Mouse (Mus musculus) forebrain, embryonic 13.5 days (tissue): ENCODE results near the gene Reps2. TPM values are rescaled to one million over a fixed set of nuclear protein-coding genes. Genes with fewer than 3 reads are reported as not detected.

Experiments
- ATAC-seq: fragments of 200-750 bp; cut with Nextera tagmentation; 2 replicates; pipeline ENCODE4 v1.8.0; 2017
- H3K27ac ChIP-seq: fragments of 300-500 bp; sonication (generic); 2 replicates; pipeline ENCODE4 v1.5.1; 2015; ENCODE audit warnings: inconsistent platforms, mild to moderate bottlenecking, moderate library complexity
- H3K27me3 ChIP-seq: fragments of 300-500 bp; sonication (generic); 2 replicates; pipeline ENCODE4 v1.6.1; 2015; ENCODE audit warnings: mild to moderate bottlenecking, inconsistent platforms
- H3K36me3 ChIP-seq: fragments of 300-500 bp; sonication (generic); 2 replicates; pipeline ENCODE4 v1.6.1; 2015; ENCODE audit warnings: mild to moderate bottlenecking, inconsistent platforms; ENCODE audit not compliant: poor library complexity, severe bottlenecking
- H3K4me1 ChIP-seq: fragments of 300-500 bp; sonication (generic); 2 replicates; pipeline ENCODE4 v1.6.1; 2015; ENCODE audit warnings: inconsistent platforms
- H3K4me2 ChIP-seq: fragments of 300-500 bp; sonication (generic); 2 replicates; pipeline ENCODE4 v1.6.1; 2015; ENCODE audit warnings: inconsistent platforms, mild to moderate bottlenecking, moderate library complexity
- H3K4me3 ChIP-seq: fragments of 300-500 bp; sonication (generic); 2 replicates; pipeline ENCODE4 v1.5.1; 2015; ENCODE audit warnings: mild to moderate bottlenecking, inconsistent platforms
- H3K9ac ChIP-seq: fragments of 300-500 bp; sonication (generic); 2 replicates; pipeline ENCODE4 v1.6.1; 2015; ENCODE audit warnings: mild to moderate bottlenecking, inconsistent platforms
- H3K9me3 ChIP-seq: fragments of 300-500 bp; sonication (generic); replicated peaks from 2 replicates; pipeline ENCODE4 v1.6.1; 2016; ENCODE audit warnings: inconsistent platforms
- WGBS: fragments of 180-500 bp; shearing (Covaris S2); methylation state at CpG from one replicate; pipeline ENCODE4 v1.1.7; 2015; 5-methylcytosine and 5-hydroxymethylcytosine counted together
- polyA plus RNA-seq: library from polyadenylated mRNA; unstranded; fragments of >200 nt; fragmentation: Nextera tagmentation; extraction: Ambion mirVana; gene quantifications from 2 replicates; pipeline ENCODE4 v1.2.1, GENCODE M21; 2015

Gene Reps2
- polyA plus RNA-seq, 1 experiment from 2014 or later = 1.4 TPM

DNA sequence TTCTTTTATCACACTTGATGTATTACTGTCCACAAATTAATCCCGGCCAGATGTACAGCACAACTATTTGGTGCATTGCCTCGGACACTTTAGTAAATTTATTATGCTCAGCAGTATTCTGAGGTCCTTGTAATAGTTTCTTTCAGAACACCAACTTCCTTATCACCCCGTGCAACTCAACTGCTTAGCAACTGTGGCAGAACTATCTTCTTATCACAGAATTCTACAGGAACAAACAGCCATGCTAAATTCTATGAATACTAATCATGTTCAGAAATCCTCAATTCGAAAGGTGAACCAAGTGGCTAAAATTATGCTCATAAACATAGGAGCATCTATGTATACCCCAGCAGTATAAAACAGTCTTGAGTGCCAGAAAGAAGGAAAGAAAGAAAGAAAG, 1.7 kb downstream of the Reps2 start:
- Histone ChIP-seq H3K9me3 (no peaks in the 10 kb centered on the region), H3K27me3 (peaks cover 8% of the 10 kb centered on the region; the same call in 1 of the 2 replicates), H3K9ac (no peak overlapping the region), H3K4me3 (no peak overlapping the region), H3K4me1 (no peaks in the 10 kb centered on the region), H3K27ac (no peak overlapping the region), H3K36me3 (no peaks in the 10 kb centered on the region), H3K4me2 (no peak overlapping the region; the same call in 1 of the 2 replicates)
- no peak for ATAC-seq
- WGBS = 81% methylated on average over 4 of the region's 4 CpGs

DNA sequence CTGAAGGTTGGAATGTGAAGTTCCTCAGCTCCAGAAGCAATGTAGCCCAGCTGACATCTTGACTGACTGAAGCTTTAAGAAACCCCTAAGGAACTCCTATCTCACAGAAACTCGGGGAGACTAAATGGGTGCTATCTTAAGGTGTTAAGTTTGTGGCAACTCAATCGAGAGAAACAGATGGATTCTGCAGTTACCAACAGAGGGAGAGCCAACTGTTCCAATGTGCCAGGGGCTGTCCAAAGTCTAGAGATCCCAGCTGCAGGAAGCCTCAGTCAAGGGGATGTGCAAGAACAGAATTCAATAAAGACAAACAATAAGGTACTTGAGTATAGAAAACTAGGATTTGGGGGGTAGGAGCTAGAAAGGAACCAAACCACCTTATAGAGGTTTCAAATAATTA, 8.3 kb downstream of the Reps2 start:
- 70% methylated on average over 2 of the region's 2 CpGs for WGBS

DNA sequence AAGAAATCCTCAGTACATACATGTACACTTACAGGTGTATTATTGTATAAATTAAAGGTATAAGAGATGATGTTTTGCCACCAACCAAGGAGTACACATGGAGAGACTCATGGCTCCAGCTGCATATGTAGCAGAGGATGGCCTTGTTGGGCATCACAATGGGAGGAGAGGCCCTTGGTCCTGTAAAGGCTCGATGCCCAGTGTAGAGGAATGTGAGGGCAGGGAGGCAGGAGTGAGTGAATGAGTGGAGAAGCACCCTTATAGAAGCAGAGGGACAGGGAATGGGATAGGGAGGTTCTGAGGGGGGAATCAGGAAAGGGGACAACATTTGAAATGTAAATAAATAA, 21.4 kb downstream of the Reps2 start:
- no peaks in the 10 kb centered on the region for H3K27me3 ChIP-seq
- ATAC-seq = no peak
- H3K9ac ChIP-seq = no peak overlapping the region
- H3K9me3 ChIP-seq = no peaks in the 10 kb centered on the region
- peaks cover 6% of the 10 kb centered on the region; the same call in 1 of the 2 replicates for H3K4me1 ChIP-seq
- H3K36me3 ChIP-seq = no peaks in the 10 kb centered on the region
- H3K4me3 ChIP-seq = no peak overlapping the region
- H3K27ac ChIP-seq = peak overlapping the region; percentile 40; the same call in 1 of the 2 replicates
- no peak overlapping the region for H3K4me2 ChIP-seq
- WGBS = 50% methylated on average over 1 of the region's 1 CpGs

More for the DNA sequence above, 8.3 kb downstream of the Reps2 start:
- no peak for ATAC-seq
- Histone ChIP-seq H3K4me1 (no peaks in the 10 kb centered on the region), H3K27ac (no peak overlapping the region), H3K9ac (no peak overlapping the region), H3K4me2 (no peak overlapping the region), H3K9me3 (no peaks in the 10 kb centered on the region), H3K36me3 (no peaks in the 10 kb centered on the region), H3K27me3 (0 out of 2 replicates have a peak, but pooled peaks cover 3% of the 10 kb centered on the region), H3K4me3 (no peak overlapping the region)

DNA sequence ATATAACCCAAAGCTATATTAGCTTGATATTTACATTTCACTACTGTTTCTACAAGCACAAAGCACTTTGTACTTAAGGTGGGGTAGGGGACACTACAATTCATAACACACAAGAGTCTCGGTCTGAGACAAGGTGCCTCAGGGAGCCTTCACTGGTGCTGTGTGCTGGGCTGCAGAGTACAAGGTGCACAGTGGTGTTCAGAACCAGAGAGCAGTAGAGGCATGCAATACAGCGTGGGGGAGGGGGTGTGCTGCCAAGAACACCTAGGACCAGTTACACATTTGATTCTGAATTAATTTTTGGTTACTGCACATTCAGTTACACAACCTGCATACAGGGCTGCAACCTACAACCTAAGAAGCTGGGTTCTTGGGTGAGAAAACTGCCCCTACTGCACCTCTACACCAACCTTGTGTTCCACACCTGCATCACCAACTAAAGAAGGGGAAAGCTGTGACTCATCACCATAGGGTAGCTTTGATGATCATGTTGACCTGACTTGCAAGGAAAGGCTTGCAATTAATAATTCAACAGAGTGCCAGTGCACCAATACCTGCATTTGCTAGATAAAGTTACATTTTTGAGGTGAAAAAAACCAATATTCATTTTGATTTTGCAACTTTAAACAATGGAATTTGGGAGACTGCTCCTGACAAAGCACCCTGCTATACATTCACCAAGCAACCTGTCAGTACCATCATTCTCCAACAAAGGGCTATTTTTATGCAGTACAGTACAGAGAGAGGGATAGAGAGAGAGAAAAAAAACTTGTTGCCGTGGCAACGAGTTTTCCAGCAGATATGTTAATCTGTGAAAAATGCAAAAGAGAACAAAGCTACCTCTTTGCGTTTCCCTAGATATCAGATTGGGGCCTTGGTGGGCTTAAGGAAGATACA, 22.0 kb downstream of the Reps2 start:
- Histone ChIP-seq H3K36me3 (no peaks in the 10 kb centered on the region), H3K27ac (peak overlapping the region; percentile 40; the same call in 1 of the 2 replicates), H3K9ac (no peak overlapping the region), H3K4me3 (no peak overlapping the region), H3K4me2 (no peak overlapping the region), H3K27me3 (no peaks in the 10 kb centered on the region), H3K4me1 (peaks cover 6% of the 10 kb centered on the region; the same call in 1 of the 2 replicates), H3K9me3 (no peaks in the 10 kb centered on the region)
- peak; percentile 90 for ATAC-seq
- WGBS = 74% methylated on average over 5 of the region's 5 CpGs

DNA sequence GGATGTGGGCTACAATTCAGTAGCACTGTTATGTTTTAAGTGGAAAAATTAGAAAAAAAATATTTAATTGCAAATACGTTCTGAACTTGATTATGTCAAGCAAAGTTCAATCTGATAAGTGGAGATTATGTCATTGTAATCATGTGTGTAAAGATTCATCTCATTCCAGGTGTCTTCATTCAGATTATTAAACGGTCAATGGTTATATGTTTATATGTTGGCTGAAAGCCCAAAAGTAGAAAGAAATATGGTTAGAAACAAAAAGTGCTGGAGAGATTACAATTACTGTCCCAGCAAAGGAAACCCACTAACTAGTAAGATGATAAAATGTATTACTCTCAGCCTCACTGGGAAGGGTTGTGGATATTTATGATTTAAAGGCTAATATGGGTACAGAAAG, 23.7 kb downstream of the Reps2 start:
- Histone ChIP-seq H3K36me3 (no peaks in the 10 kb centered on the region), H3K4me3 (no peak overlapping the region), H3K9me3 (no peaks in the 10 kb centered on the region), H3K4me1 (peaks cover 6% of the 10 kb centered on the region; the same call in 1 of the 2 replicates), H3K27ac (no peak overlapping the region), H3K27me3 (no peaks in the 10 kb centered on the region), H3K9ac (no peak overlapping the region), H3K4me2 (no peak overlapping the region)
- 87% methylated on average over 2 of the region's 2 CpGs for WGBS
- ATAC-seq = no peak

DNA sequence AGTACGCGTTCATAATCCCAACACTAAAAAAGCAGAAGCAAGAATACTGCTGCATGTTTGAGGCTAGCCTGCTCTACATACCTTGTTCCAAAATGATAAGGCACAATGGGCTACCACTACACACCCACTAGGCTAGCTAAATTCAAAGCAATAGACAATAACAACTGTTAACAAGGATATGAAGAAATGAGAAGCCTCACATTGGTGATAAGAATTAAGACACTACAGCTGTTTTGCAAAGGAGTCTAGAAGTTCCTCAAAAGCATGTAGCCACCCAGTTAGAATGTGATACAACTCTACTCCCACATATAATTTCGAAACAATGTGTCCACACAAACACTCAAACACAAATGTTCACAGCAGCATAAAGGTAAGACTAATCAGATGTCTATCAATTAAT, 24.9 kb downstream of the Reps2 start:
- Histone ChIP-seq H3K4me3 (no peak overlapping the region), H3K4me2 (no peak overlapping the region), H3K4me1 (peaks cover 6% of the 10 kb centered on the region; the same call in 1 of the 2 replicates), H3K9me3 (no peaks in the 10 kb centered on the region), H3K9ac (no peak overlapping the region), H3K27ac (no peak overlapping the region), H3K36me3 (no peaks in the 10 kb centered on the region), H3K27me3 (no peaks in the 10 kb centered on the region)
- ATAC-seq = no peak
- 91% methylated on average over 3 of the region's 3 CpGs for WGBS

DNA sequence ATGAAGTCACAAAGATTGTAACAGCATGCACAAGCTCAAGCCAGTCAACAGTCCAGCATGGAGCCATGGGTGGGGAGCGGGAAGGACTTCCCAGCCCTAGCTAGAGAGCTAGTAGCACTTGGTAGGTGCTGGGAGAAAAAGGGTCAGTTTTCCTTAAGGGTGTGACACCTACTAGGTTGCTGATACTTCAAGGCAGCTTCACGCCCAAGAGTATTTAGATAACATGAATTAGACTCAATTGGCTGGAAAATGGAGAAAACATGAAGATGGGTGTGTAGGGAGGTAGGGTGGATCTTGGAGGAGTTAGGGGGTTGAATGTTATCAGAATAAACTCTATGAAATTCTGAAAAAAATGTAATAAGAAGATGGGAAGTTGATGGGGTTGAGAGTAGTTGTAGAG, 37.3 kb downstream of the Reps2 start:
- ATAC-seq = no peak
- Histone ChIP-seq H3K9me3 (no peaks in the 10 kb centered on the region), H3K9ac (no peak overlapping the region), H3K4me1 (no peaks in the 10 kb centered on the region), H3K36me3 (no peaks in the 10 kb centered on the region), H3K4me3 (no peak overlapping the region), H3K27ac (no peak overlapping the region), H3K27me3 (0 out of 2 replicates have a peak, but pooled peaks cover 5% of the 10 kb centered on the region), H3K4me2 (no peak overlapping the region)
- 86% methylated on average over 2 of the region's 2 CpGs for WGBS

DNA sequence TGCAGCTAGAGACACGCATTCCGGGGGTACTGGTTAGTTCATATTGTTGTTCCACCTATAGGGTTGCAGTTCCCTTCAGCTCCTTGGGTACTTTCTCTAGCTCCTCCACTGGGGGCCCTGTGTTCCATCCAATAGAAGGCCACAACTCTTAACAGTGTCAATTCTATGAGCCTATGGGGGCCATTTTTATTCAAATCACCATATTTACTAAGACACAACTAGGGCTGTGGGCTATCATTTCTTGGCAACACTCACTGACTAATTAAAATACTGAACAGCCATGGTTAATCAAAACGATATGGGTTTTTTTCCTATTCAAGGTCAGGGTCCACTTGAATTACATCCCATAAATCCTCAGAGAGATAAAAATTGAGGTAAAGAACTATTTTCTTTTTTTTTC, 43.8 kb downstream of the Reps2 start:
- Histone ChIP-seq H3K4me1 (no peaks in the 10 kb centered on the region), H3K36me3 (no peaks in the 10 kb centered on the region), H3K9ac (no peak overlapping the region), H3K9me3 (no peaks in the 10 kb centered on the region), H3K4me2 (no peak overlapping the region), H3K27ac (no peak overlapping the region), H3K27me3 (no peaks in the 10 kb centered on the region), H3K4me3 (no peak overlapping the region)
- 86% methylated on average over 3 of the region's 3 CpGs for WGBS
- ATAC-seq = no peak

DNA sequence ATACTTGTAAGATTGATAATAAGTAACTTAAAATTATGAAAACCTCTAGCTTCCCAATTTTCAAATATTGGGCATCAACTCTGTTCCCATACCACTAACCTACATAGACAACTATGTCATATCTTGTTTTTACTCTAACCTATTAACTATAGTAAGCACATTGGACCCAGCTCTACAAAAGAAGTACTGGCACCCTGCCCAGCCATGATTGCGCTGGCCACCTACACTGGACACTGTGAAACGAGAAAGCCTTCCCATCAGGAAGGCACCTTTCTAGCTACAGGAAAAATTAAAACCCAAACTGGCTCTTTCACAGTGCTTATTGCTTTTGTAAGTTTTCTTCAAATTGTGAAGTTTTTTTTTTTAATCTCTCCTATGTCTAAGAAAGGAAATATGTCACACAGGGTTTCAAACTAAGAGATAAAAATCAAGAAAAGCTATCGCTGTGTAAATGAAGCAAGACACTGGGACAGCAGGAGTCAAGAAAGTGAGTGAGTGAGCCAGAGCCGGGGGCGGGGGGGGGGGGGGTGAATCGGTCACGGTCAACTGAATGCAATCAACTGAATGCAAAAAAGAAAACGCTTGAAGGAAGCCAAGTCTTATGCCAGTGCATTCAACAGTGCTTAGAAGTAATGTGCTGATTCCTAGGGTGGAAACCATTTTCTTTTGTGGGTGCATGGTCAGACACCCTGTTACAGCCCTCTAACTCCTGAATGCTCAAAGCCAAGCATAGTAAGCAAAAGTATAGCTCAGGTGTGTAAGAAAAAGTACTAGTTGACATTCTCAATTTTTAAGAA, 52.2 kb downstream of the Reps2 start:
- WGBS = 35% methylated on average over 6 of the region's 8 CpGs
- Histone ChIP-seq H3K27me3 (no peaks in the 10 kb centered on the region), H3K4me3 (no peak overlapping the region), H3K27ac (no peak overlapping the region), H3K4me2 (no peak overlapping the region), H3K9me3 (no peaks in the 10 kb centered on the region), H3K4me1 (no peaks in the 10 kb centered on the region), H3K9ac (no peak overlapping the region), H3K36me3 (no peaks in the 10 kb centered on the region)
- ATAC-seq = no peak

DNA sequence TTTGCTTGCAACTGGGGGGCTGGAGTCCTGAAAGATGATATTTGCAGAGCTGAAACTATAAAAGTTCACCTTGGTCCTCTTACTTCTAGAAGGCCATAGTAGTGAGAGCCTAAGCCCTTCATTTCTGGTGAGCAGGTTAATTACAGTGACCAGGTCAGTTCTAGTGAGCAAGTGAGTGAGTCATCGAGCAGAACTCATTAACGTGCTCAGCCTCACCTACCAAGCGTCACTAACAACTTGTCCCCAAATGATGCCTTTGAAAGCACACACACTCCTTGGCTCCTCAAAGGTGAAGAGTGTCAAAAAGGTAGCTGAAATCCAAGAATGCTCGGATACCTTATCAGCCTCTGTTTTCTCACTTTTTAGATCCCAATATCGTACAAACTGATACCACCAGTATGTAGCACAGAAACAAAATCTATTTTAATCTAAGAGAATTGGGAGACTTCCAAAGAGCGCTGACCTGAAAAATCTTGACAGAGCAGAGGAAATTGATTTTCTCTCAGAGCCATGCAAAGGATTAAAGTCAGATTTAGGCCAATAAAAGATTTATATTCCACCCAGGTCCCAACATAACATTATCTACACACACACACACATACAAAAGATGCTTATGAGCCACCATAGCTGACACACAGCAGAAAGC, 53.2 kb downstream of the Reps2 start:
- no peak overlapping the region for H3K4me3 ChIP-seq
- no peaks in the 10 kb centered on the region for H3K9me3 ChIP-seq
- WGBS = 78% methylated on average over 6 of the region's 6 CpGs
- H3K9ac ChIP-seq = no peak overlapping the region
- ATAC-seq = no peak
- H3K27ac ChIP-seq = no peak overlapping the region
- no peaks in the 10 kb centered on the region for H3K36me3 ChIP-seq
- no peaks in the 10 kb centered on the region for H3K4me1 ChIP-seq
- no peaks in the 10 kb centered on the region for H3K27me3 ChIP-seq
- no peak overlapping the region for H3K4me2 ChIP-seq

DNA sequence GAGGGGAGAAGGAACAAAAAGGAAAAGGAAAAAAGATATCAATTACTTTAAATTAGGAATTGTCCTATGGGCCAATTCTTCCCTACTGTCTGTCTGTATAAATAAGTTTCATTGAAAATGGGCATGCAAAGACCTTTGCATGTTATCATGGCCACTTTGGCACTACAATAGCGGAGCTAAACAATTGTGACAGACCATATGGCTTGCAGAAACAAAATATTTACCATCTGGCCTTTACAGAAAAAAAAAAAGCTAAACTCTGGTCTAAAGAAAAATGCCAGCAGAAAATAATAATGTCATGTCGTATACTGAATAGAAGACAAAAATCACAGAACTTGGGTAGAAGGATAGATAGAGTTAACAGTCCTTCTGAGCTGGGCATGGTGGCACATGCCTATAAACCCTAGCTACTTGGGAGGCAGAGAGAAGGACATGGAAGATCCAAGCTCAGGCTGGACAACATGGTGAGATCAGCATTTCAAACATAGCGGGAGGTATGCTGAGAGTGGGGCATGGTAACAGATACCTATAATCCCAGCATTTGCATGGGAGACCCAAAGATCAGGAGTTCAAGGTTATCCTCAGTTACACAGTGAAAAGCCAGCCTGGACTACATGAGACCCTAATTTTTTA, 54.2 kb downstream of the Reps2 start:
- no peak for ATAC-seq
- Histone ChIP-seq H3K27me3 (no peaks in the 10 kb centered on the region), H3K9me3 (no peaks in the 10 kb centered on the region), H3K36me3 (no peaks in the 10 kb centered on the region), H3K4me2 (no peak overlapping the region), H3K9ac (no peak overlapping the region), H3K4me3 (no peak overlapping the region), H3K4me1 (no peaks in the 10 kb centered on the region), H3K27ac (no peak overlapping the region)
- WGBS = 85% methylated on average over 3 of the region's 3 CpGs
